Mouse (Mus musculus) lung, postnatal 0 days (tissue): Measurements from ENCODE around the gene Elovl5. TPM values are rescaled to one million over a fixed set of nuclear protein-coding genes. Genes with fewer than 3 reads are reported as not detected.

Experiments
- ATAC-seq: fragments of 200-750 bp; cut with Nextera tagmentation; 2 replicates; pipeline ENCODE4 v1.8.0; 2017; ENCODE audit warnings: moderate library complexity
- DNase-seq: peaks from one replicate; pipeline ENCODE4 v3.0.0-alpha.2; 2016; ENCODE audit warnings: low spot score
- H3K27ac ChIP-seq: fragments of 300-500 bp; sonication (generic); 2 replicates; pipeline ENCODE4 v1.5.1; 2014; ENCODE audit warnings: antibody characterized with exemption, mild to moderate bottlenecking, low read length, mixed read lengths
- H3K27me3 ChIP-seq: fragments of 300-500 bp; sonication (generic); replicated peaks from 2 replicates; pipeline ENCODE4 v1.6.1; 2014; ENCODE audit warnings: low read length, mixed read lengths; ENCODE audit not compliant: insufficient read depth
- H3K36me3 ChIP-seq: fragments of 300-500 bp; sonication (generic); 2 replicates; pipeline ENCODE4 v1.6.1; 2014; ENCODE audit warnings: low read length, mixed read lengths; ENCODE audit not compliant: insufficient read depth
- H3K4me1 ChIP-seq: fragments of 300-500 bp; sonication (generic); 2 replicates; pipeline ENCODE4 v1.6.1; 2014; ENCODE audit warnings: antibody characterized with exemption, low read depth, low read length, mixed read lengths; ENCODE audit not compliant: insufficient read depth
- H3K4me2 ChIP-seq: fragments of 300-500 bp; sonication (generic); replicated peaks from 2 replicates; pipeline ENCODE4 v1.6.1; 2014; ENCODE audit warnings: low read depth, mild to moderate bottlenecking, low read length, moderate library complexity, mixed read lengths
- H3K4me3 ChIP-seq: fragments of 300-500 bp; sonication (generic); 2 replicates; pipeline ENCODE4 v1.5.1; 2014; ENCODE audit warnings: low read depth, low read length
- H3K9ac ChIP-seq: fragments of 300-500 bp; sonication (generic); replicated peaks from 2 replicates; pipeline ENCODE4 v1.6.1; 2014; ENCODE audit warnings: low read depth, mild to moderate bottlenecking
- H3K9me3 ChIP-seq: fragments of 300-500 bp; sonication (generic); 2 replicates; pipeline ENCODE4 v1.6.1; 2016; ENCODE audit warnings: low read length, mixed read lengths
- CTCF ChIP-seq: IDR thresholded peaks from 2 replicates; pipeline ENCODE4 v1.5.1; 2016; ENCODE audit warnings: antibody characterized with exemption, mild to moderate bottlenecking
- EP300 ChIP-seq: IDR thresholded peaks from 2 replicates; pipeline ENCODE4 v1.6.1; 2016; ENCODE audit warnings: antibody characterized with exemption, mild to moderate bottlenecking, control low read depth
- WGBS: fragments of 180-500 bp; shearing (Covaris S2); extraction: QIAGEN DNeasy Blood & Tissue Kit; methylation state at CpG from one replicate; pipeline ENCODE4 v1.1.7; 2014; 5-methylcytosine and 5-hydroxymethylcytosine counted together
- polyA plus RNA-seq: library from polyadenylated mRNA; unstranded; fragments of >200 nt; fragmentation: Nextera tagmentation; extraction: Ambion mirVana; gene quantifications from 2 replicates; pipeline ENCODE4 v1.2.1, GENCODE M21; 2015

Elovl5 gene
- polyA plus RNA-seq, 1 experiment from 2014 or later = 213 TPM

GRCm38 (mm10) chr9:77954981-77955380 lies 37.8 kb downstream of the Elovl5 start:
- Histone ChIP-seq H3K4me1 (peaks cover 14% of the 10 kb centered on the region), H3K27ac (peak overlapping the region; percentile 34), H3K27me3 (no peaks in the 10 kb centered on the region), H3K4me3 (no peak overlapping the region), H3K36me3 (peaks cover 10% of the 10 kb centered on the region; the same call in 1 of the 2 replicates), H3K9me3 (no peaks in the 10 kb centered on the region), H3K9ac (no peak overlapping the region), H3K4me2 (no peak overlapping the region)
- no peak for ATAC-seq
- TF ChIP-seq CTCF (no peak), EP300 (no peak)
- no peak for DNase-seq
- WGBS = 55% methylated on average over 3 of the region's 3 CpGs

DNA sequence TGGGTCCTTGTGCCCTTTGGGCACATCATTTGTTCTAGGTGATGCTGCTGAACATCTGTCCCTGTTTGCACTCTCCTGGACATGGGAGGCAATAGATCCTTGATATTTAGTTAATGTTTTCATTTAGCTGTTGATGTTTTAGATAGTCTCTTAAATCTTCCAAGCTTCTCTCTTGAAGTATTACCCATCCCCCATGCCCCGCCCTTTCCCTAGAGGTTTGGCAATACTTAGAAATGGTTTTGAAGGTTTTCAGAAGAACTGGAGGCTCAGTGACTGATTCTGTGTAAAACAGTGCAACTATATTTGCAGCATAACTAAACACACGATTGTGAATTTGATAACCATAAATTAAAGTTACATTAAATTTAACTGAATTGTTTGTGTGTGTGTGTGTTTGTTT lies 38.3 kb downstream of the Elovl5 start:
- WGBS = 79% methylated on average over 2 of the region's 2 CpGs
- H3K36me3 ChIP-seq = peaks cover 10% of the 10 kb centered on the region; the same call in 1 of the 2 replicates
- no peaks in the 10 kb centered on the region for H3K27me3 ChIP-seq
- ATAC-seq (no peak), DNase-seq (no peak)
- TF ChIP-seq CTCF = no peak
- TF ChIP-seq EP300 = no peak
- H3K4me3 ChIP-seq = no peak overlapping the region
- no peaks in the 10 kb centered on the region for H3K9me3 ChIP-seq
- H3K4me2 ChIP-seq = no peak overlapping the region
- peaks cover 14% of the 10 kb centered on the region for H3K4me1 ChIP-seq
- H3K27ac ChIP-seq = peak overlapping the region; percentile 34
- H3K9ac ChIP-seq = no peak overlapping the region

DNA sequence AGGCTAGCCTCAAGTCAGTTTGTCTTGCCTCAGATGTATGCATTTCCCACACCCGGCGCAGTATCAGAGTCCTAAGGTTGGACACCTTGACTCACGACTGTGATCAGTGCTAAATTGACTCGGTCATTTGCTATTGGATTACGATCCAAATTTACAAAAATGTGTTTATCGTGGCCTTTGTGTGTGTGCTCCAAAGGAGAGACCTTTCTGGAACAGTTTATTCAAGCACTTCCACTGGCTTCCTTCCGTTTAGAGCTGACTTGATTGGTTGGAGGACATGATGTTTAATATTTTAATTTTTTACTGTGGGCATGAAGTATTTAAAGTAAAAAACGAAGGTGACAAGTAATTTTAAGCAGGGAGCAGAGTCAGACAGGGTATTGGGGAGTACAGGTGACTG lies 38.8 kb downstream of the Elovl5 start:
- H3K4me3 ChIP-seq = no peak overlapping the region
- peak; percentile 82 for TF ChIP-seq EP300
- TF ChIP-seq CTCF = no peak
- peaks cover 14% of the 10 kb centered on the region for H3K4me1 ChIP-seq
- DNase-seq (peak; percentile 45), ATAC-seq (peak; percentile 50)
- H3K4me2 ChIP-seq = no peak overlapping the region
- H3K27me3 ChIP-seq = no peaks in the 10 kb centered on the region
- H3K9me3 ChIP-seq = no peaks in the 10 kb centered on the region
- no peak overlapping the region for H3K9ac ChIP-seq
- peaks cover 10% of the 10 kb centered on the region; the same call in 1 of the 2 replicates for H3K36me3 ChIP-seq
- WGBS = 58% methylated on average over 8 of the region's 8 CpGs
- H3K27ac ChIP-seq = peak overlapping the region; percentile 34

- Histone ChIP-seq H3K27me3 (no peaks in the 10 kb centered on the region), H3K36me3 (peaks cover 10% of the 10 kb centered on the region; the same call in 1 of the 2 replicates), H3K4me2 (no peak overlapping the region), H3K9me3 (no peaks in the 10 kb centered on the region), H3K4me1 (peaks cover 14% of the 10 kb centered on the region), H3K27ac (no peak overlapping the region), H3K4me3 (no peak overlapping the region), H3K9ac (no peak overlapping the region)
- WGBS = 84% methylated on average over 7 of the region's 7 CpGs
- ATAC-seq = no peak
- TF ChIP-seq CTCF = no peak
- TF ChIP-seq EP300 = no peak
- no peak for DNase-seq
These were observed 41.2 kb downstream of the Elovl5 start for GRCm38 (mm10) chr9:77958327-77958726.

DNA sequence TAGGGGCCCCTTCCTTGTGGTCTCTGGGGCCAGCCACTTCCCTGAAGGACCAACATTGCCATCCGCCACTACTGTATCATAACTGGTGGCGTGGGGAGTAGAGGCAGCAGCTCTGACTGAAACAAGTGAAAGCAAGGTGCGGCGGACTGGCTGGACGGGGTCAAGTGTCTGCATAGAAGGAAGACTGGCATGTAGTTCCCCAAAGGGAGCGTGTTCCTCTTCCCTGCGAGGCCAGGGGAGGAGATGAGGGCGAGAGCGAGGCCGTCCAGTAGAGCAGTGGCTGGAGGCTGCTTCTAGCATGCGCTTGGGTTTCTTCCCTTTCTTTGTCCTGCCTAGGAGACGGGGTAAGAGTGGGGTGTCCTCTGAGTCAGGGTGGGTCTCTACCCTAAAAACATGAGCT lies 42.6 kb downstream of the Elovl5 start:
- Histone ChIP-seq H3K4me3 (no peak overlapping the region), H3K9ac (no peak overlapping the region), H3K4me1 (peaks cover 12% of the 10 kb centered on the region), H3K4me2 (no peak overlapping the region), H3K9me3 (no peaks in the 10 kb centered on the region), H3K27ac (no peak overlapping the region), H3K36me3 (peaks cover 10% of the 10 kb centered on the region; the same call in 1 of the 2 replicates), H3K27me3 (no peaks in the 10 kb centered on the region)
- no peak for DNase-seq
- TF ChIP-seq EP300 = no peak
- TF ChIP-seq CTCF = no peak
- WGBS = 83% methylated on average over 12 of the region's 12 CpGs
- ATAC-seq = no peak

DNA sequence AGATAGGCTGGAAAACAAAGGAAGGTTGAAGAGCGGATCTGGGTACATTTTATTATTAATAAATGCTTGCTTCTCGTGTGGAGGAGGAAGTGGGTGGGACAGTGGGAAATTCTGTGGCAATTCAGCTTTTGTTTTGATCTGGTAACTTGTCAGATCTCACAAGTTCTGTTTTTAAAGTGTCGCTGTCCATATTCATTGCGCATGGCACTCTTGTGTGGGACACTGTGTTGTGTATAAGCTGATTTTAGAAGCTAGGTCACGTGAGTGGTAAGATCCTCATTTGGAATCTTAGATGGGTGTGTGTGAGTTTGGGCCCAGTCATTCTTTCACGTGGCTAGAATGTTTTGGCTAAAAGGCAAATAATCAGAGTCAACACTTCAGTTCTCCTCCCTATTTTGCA lies 44.2 kb downstream of the Elovl5 start:
- Histone ChIP-seq H3K4me1 (peaks cover 1% of the 10 kb centered on the region; the same call in 1 of the 2 replicates), H3K27ac (0 out of 2 replicates have a peak overlapping the region, but pooled peaks have one; percentile 26), H3K9ac (no peak overlapping the region), H3K27me3 (no peaks in the 10 kb centered on the region), H3K4me3 (no peak overlapping the region), H3K36me3 (peaks cover 10% of the 10 kb centered on the region; the same call in 1 of the 2 replicates), H3K9me3 (no peaks in the 10 kb centered on the region), H3K4me2 (no peak overlapping the region)
- TF ChIP-seq CTCF (no peak), EP300 (peak; percentile 30; the same call in 1 of the 2 replicates)
- 55% methylated on average over 6 of the region's 6 CpGs for WGBS
- ATAC-seq = no peak
- DNase-seq = peak; percentile 19

DNA sequence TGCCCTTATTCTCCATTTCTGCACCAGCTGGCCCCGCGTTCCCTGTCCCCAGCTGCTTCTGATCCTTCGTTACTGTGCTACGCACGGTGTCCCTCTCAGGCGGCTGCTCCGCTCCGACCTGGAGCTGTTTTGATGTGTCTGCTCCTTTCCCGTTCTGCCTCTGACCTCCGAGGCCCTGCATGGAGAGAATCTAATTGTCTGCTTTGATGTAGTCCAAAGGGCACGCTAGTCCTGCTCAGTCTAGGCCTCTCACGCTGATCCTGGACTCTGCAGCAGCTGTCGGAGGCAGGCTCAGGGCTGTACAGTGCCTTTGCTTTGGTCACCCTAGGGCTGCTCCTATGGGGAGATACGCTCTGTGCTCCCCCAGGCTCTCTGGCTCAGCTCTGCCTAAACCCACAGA lies 46.9 kb downstream of the Elovl5 start:
- 61% methylated on average over 14 of the region's 14 CpGs for WGBS
- DNase-seq = no peak
- Histone ChIP-seq H3K36me3 (no peaks in the 10 kb centered on the region), H3K4me2 (no peak overlapping the region), H3K4me1 (peaks cover 3% of the 10 kb centered on the region; the same call in 1 of the 2 replicates), H3K9me3 (no peaks in the 10 kb centered on the region), H3K27ac (peak overlapping the region; percentile 76), H3K4me3 (no peak overlapping the region), H3K9ac (no peak overlapping the region), H3K27me3 (no peaks in the 10 kb centered on the region)
- TF ChIP-seq CTCF = no peak
- no peak for TF ChIP-seq EP300
- ATAC-seq = no peak
